Mouse (Mus musculus): ENCODE results near the gene Lmo3. TPM values are rescaled to one million over a fixed set of nuclear protein-coding genes. Genes with fewer than 3 reads are reported as not detected.

The Lmo3 gene
- not detected for total RNA-seq (2021)
- long read RNA-seq, experiment 1, result 0 reads
- long read RNA-seq, experiment 2, result 0 reads

GRCm38 (mm10) chr6:138581734-138582505 is at the start of gene Lmo3:
Gene Lmo3 (minus strand): TSS chr6:138581968.
- DNase-seq, result no peak

DNA sequence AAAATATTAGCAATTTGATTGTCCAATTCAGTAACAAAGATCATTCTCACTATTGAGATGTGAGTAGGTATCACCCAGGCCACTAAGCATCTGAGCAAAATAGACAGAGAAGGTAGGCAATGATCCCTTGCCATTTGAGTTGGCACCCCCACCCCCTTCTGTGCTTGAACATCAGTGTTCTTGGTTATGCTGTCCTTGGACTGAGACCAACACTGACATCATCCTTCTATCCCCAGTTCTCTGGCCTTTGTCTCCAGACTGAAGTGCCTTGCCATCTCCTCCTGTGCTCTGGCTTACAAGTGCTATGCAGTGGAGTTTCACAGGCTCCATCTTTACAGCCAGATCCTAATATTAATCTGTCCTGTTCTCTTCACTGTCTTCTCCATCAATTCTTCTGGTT is 39.0 kb upstream of the Lmo3 start:
- DNase-seq, result no peak

DNA sequence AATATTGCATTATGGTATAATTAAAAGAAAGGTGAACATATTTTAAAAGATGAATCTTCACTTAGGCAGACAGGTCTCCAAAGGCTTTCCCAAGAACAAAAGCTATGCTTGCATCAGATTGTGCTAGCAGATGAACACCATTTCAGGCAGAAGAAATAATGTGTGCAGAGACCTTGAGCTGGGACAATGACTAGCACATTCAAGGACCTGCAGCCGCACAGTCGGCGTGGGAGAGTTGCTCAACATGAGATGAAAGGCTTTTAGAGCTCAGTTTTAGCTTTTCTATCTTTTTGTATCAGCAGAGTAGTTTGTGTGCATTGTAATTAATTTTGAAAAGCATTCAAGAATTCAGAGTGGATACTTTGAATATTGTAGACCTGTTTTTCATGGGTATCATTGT is 36.6 kb upstream of the Lmo3 start:
- no peak for DNase-seq

GRCm38 (mm10) chr6:138597016-138597415 is 15.2 kb upstream of the Lmo3 start:
- no peak for DNase-seq

DNA sequence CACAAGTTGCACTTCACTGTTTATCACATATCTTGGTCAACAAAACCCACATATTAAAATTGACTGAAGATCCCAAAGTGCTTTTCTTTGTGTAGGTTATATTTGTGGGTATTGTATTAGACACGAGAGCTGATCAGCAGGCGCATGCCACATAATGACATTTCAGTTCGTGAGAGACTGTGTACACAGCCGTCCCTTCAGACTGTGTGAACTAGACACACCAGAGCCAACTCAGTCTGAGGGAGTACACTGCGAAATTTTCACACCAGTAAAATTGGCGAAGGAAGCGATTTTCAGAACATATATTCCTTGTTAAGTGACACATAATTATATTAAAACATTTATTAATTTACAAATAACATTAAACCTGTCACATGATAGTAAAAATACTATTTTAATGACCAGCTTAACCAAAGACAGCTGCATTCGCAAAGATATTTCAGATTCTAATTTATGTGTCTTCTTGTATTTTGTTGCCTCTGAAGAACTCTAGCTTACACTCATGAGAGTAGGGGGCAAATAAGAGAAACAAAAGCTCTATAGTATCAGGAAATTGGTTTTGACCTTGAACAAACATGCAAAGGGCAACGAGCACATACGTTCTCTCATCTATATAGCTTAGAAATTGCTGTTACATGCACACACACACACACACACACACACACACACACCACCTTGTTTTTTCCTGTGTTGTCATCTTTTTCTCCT is 14.4 kb upstream of the Lmo3 start:
- DNase-seq, result no peak

DNA sequence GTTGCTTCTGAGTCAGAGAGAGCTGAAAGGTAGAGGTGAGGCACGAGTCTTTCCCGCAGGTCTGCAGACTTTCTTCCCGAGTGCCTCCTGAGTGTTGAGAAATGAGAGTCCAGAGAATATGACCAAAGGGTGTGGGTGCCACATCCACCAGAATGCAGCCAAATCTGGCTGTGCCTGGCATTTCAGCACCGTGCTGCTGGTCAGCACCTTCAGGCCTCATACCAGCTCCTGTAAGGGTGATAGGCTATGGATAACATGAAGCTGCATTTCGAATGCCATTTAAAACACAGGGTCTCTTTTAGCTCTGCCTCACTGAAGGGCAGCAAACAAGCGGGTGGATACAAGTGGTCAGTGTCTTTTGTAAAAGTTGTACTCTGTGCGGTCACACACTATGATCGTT is 1.5 kb upstream of the Lmo3 start:
- DNase-seq, result no peak

DNA sequence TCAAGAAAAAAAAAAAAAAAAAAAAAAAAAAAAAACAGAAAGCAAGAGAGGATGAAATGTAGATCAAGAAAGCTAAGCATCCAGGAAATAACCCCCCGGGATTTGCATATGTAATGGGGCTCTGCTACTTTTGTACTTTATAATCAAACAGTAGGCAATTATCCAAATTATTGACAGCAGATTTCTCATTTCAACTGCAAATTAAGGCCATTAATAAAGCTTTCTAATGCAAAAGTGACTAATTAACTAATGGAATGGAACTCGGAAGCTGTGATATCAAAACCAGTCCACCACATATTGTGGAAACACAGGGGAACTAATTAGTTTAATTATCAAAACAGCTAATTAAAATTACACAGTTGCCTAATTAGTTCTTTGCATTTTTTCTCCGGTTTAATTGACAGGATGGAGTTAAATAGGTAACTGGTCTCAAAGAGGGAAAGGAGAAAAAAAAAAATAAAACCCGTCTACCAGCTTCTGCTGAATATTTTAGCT is 785 bp upstream of the Lmo3 start:
- no peak for DNase-seq

DNA sequence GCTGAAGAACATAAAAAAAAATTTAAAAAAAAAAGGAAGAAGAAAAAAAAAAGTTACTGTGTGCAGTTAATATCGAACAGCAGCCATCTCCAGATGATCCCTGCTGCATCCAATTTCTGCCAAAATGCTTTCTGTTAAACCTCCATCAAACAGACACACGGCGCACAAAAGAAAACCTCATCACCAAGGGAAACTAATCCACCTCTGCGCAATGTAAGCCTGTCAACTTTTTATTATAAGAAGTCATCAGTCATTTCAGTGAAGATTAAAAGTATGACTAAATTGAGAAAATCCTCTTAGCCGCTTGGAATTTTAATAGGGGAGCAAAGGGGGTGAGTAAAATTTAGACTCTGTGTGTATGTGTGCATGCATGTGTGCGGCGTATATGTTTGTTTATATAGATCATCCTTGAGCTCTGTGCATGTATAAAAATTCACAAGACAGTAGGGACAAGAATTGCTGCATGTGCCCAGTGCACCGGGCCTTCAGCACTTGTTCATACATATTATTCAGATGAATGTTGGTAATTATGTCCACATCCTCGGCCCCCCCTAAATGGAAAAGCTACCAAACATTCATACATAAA is 1.2 kb downstream of the Lmo3 start:
- no peak for DNase-seq

GRCm38 (mm10) chr6:138563416-138563815 is 18.4 kb downstream of the Lmo3 start:
- DNase-seq, result no peak

GRCm38 (mm10) chr6:138552144-138552543 is 29.6 kb downstream of the Lmo3 start:
- DNase-seq, result no peak

DNA sequence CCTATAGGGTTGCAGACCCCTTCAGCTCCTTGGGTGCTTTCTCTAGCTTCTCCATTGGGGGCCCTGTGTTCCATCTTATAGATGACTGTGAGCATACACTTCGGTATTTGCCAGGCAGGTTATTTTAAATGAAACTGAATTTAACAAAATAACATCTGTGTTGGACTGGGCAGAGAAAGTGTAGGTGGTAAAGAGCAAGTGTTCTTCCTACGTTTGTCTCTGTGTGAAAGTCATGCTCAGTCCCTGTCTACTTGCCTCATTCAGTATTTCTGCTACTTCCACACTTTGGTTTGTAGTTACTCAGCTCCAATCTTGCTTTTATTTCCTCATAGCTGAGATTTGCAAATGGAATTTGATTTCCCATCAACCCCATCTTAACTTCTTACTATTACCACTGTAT is 46.9 kb downstream of the Lmo3 start:
- DNase-seq, result no peak

GRCm38 (mm10) chr6:138506642-138507041 is 75.1 kb downstream of the Lmo3 start:
- DNase-seq, result no peak

DNA sequence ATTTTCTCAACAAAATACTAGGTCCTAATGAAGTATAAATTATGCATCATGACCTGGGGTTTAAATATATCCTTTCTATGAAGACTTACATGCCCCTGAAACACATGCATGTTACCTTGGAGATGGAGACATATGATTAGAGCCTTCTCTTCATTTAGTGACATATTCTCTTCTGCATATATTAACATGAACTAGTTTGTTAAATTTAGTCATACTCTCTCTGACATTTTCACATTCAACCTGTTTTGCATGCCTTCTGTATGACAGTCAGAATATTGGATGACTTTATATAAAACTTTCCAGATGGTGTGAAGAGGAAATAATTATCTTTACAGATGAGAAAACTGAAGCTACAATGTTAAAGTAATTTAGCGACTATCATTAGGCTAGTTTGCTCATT is 77.8 kb downstream of the Lmo3 start:
- no peak for DNase-seq

DNA sequence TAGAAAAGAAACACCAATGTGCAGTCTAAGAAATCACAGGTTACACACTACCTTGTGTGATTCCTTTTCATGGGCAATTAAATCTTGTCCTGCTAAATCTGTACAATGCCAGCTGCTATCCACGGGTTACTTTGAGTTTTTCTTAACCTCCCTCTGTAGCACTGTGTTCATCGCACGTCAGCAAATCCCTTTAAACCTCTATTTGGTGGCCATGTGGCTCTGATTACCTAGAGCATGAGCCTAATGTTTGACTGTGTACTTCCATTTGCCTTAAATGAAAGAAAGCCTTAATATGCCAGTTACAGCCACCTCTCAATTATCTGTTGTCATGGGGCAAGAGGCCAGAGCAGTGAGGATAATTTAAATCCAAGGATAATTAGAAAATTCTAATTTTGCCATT is 98.9 kb downstream of the Lmo3 start:
- DNase-seq, result no peak

- DNase-seq, result no peak
Measured at GRCm38 (mm10) chr6:138477611-138478010, 104.2 kb downstream of the Lmo3 start.

DNA sequence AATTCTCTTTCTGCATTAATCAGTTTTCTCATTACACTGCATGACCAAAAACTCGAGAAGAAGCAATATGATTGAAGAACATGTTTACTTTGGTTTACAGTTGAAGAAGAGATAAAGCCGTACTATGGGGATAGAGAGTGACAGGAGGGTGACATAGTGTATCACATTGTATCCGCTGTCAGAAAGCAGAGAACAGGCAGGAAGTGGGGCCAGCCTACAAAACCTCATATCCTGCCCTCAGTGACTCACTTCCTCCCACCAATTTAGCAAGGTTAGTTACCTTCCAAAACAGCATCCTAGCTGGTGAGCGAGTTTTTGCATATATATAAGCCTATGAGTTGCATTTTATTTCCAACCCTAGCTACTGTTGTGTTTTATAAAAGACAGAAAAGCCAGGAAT is 112.6 kb downstream of the Lmo3 start:
- DNase-seq, result no peak

DNA sequence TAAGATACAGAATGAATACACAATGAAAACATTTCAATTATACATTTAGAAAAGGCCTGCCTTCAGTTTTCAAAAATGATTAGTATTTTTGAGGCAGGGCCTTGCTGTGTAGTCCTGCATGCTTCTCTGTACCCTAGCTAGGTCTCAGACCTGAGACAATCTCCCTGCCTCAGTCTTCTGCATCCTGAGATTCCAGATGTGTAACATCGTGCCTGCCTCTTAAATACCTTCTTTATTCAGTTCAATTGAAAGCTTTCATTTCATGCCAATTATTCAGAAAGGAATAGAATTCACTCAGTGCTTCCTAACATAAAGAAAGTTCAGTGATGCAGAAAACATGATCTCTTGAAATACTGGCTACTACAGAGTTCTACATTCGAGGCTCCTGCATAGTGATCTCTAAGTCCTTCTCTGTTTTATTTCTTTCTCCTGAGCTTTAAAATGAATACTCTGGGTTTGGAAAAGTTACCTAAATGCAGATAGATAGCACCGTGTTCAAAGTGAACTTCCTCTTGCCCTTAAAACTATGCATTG is 137.2 kb downstream of the Lmo3 start:
- no peak for DNase-seq

GRCm38 (mm10) chr6:138437351-138437750 is 144.4 kb downstream of the Lmo3 start:
- no peak for DNase-seq

GRCm38 (mm10) chr6:138436813-138437212 is 145.0 kb downstream of the Lmo3 start:
- no peak for DNase-seq

GRCm38 (mm10) chr6:138427394-138427793 is 154.4 kb downstream of the Lmo3 start:
- DNase-seq, result no peak

DNA sequence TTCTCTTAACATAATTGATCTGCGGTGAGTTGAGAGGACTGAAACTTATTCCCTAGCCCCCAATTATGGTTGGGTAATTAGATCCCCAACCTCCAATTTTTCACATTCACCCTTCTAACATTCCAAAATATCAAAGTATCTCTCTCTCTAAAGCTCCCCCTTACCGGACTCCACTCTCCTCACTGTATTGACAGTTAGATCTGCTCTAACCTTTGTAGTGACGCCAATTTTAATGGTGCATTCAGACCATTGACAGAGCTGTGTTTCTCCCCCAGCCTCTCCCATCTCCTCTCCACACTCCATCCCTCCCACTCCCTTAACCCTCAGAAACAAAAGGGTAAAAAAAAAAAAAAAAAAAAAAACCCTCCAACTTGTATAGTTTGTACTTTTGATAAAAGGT is 154.9 kb downstream of the Lmo3 start:
- DNase-seq, result no peak

GRCm38 (mm10) chr6:138424514-138425225 is 157.1 kb downstream of the Lmo3 start:
- DNase-seq, result no peak
